Mouse (Mus musculus): ENCODE measurements around the gene Rln1.

Gene Rln1

DNA sequence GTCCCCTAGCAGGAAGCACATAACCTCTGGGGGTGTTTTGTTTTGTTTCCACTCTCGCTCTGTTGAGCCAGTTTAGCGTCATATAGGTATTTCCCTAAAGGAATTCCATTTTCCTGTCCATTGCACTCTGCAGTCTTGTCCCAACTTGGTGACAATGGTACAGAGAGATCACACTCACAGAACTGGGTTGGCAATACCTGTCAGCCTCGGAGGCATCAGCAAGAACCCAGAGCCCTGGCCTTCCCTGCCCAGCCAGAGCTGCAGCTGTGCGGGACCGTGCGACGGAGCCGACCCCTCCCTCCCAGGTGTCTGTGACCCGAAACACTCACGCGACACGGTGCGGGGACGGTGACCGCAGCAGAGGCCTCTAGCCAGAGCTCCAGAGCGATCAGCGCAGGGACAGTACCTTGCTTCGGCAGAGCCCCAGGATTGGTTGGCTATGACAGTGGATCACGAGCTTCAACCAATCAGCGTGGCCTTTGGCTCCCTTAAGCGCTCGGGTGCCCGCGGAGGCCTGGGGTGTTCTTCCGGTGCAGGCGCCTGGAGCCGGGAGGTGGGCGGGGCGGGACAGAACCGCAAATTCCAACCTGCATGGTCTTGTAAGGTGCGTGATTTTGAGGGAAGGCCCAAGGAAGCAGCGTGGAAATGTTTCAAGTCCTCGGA lies 27.1 kb upstream of the Rln1 start:
- peak; percentile 88 for DNase-seq (ENCODE audit: low read depth, low spot score)

DNA sequence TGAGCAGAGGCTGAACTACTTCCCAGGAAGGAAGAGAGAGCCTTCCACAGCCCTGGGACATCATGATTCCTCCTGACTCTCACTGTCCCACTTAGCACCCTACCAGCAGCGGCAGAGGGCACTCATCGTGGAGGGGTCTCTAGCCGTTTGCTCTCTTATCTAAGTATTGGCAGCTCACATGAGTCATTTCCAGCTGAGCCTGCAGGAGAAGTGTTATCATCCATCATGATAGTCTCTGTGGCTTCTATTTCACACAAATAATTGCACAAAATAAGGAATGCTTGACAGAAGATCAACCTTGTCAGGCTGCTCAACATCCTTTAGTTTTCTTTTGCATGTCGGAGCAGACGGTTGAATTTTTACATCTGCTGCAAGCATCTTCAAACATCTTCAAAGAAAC lies 25.8 kb upstream of the Rln1 start:
- DNase-seq (ENCODE audit: low read depth, low spot score): no peak

DNA sequence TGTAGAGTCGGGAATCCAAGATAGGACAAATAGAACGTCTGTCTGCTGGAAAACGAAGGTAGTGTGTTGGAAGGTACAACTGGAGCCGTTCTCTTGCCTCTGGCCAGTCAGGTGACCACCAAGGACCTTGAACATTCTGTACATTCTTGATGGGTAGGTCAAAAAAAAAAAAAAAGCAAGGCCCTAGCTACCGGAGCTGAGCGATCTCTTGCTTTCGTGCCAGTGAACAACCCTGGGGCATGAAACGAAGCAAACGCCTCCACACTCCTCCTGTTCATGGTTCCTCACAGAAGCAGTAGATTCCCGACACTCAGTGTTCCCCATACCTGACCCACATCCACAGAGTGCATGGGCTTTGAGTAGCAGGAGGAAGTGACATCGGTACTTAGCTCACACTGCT lies 21.8 kb upstream of the Rln1 start:
- no peak for DNase-seq (ENCODE audit: low read depth, low spot score)

DNA sequence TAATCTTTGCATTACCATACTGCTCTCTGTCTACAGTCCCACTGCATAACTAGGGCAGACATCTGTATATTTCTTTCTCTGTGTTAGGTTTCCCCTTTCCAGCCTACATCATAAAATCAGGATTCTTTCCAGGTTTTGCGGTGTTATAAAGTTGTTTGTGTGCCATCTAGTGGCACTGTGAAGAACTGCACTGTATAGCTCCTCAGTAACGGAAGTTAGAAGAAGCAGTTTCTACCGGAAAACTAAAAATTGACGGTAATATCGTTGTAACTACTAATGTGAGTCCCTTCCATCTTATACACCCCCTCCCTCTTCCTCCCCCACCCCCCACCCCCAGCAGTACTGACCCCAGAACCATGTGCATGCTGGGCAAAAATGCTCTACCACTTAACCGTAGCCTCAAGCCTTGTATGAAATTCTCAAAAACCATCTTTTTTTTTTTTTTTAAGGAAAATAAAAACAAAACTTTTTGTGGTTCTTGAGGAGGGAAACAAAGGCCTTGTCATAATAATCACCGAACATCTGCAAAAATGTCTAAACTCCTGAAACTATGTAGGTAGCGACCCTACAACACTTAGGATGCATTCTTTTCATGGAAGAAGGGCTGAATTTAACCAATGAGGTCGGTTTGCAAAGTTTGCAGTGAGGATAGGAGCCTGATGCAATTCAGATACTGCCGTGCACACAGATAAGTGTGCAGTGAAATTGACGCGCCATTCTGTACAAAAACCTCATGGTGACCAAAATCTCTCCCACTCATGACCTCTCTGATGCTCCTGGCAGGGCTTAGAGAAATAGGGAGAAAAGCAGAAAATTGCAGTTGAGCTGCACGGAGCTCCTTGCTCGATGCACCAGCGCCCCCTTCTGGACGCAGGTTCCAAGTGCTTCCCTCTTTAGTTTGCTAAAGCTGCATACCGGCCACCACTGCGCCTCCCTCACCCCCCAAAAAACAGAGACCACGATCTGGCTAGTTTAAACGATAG lies 20.7 kb upstream of the Rln1 start:
- DNase-seq (ENCODE audit: low read depth, low spot score): peak; percentile 63

DNA sequence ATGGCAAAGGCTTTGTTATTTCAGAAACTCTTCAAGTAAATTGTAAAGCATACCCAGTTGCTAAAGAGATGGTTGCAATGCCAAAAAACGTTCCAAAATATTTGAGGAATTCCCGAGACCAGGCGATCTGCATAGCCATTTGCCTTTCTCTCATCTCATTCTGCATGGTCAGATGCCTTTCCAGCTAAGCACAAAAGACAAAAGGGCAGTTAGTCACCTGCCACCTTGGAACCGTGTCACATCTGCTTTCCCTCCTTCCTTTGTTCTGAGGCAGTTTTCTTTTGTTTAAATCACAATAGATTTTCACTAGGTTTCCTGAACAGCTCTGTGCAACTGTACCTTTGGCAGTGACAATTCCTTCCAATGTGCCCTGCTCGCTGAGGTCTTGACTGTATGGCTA lies 16.5 kb upstream of the Rln1 start:
- DNase-seq (ENCODE audit: low read depth, low spot score): no peak

DNA sequence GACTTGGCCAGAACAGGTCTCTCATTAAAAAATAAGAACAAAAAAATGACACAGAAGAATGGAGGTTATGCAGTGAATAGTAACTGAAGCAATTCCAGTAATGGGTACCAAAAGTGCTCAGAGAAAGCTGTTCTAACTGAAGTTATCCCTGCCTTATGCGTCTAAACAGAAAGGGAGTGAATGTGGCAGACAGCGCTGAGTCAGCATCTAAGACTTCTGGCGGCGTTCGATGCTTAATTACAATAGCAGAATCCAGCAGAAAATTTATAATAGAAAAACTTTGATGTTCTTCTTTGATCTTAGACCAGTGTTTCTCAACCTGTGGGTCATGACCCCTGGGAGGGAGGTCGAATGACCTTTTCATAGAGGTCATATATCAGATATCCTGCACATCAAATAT lies 11.2 kb upstream of the Rln1 start:
- DNase-seq (ENCODE audit: low read depth, low spot score): no peak

DNA sequence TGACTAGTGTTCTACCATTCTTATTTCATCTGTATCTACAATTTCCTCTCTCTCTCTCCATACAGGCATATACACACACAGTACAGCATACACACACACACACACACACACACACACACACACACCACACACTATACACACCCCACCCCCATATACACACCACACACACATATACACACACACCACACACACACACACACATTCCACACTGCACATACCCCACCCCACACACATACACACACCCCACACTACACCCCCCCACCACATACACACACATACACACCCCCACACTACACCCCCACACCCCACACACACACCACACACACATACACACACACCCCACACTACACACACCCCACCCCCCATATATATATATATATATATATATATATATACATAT lies 10.4 kb upstream of the Rln1 start:
- DNase-seq (ENCODE audit: low read depth, low spot score): no peak

DNA sequence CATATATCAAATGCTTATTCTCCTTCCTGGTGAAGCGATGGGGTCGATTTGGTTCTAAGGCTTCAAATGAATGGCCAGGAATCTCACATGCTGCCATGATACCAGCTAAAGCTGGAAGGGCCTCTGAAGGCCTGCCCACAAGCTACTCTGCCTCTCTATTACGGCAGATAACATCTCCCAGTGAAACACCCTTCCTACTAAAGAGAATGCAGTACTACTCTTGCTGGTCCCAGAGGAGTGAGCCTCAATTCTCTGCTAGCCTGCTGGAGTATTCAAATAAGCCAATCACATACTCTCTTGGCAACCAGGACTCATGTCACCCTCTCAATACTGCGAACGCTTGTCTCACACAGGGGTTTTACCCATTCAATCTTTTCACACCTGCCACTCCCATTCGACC lies 7.8 kb upstream of the Rln1 start:
- no peak for DNase-seq (ENCODE audit: low read depth, low spot score)

DNA sequence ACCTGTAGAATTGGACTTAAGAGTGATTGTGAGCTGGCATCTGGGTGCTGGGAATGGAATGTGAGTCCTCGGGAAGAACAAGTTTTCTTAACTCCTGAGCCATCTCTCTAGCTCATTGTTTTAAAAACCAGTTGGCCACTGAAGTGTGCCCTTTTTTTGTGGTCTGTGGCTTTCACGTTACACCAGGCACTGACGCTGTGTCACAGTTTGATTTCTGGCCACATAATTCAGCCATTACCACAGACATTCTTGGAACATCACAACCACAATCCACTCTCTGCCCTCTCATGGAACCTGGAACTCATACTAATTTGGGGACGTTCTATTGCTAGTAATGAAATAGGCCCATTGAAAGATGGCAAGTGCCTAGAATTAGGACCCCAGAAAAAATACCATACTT lies 6.6 kb upstream of the Rln1 start:
- no peak for DNase-seq (ENCODE audit: low read depth, low spot score)

DNA sequence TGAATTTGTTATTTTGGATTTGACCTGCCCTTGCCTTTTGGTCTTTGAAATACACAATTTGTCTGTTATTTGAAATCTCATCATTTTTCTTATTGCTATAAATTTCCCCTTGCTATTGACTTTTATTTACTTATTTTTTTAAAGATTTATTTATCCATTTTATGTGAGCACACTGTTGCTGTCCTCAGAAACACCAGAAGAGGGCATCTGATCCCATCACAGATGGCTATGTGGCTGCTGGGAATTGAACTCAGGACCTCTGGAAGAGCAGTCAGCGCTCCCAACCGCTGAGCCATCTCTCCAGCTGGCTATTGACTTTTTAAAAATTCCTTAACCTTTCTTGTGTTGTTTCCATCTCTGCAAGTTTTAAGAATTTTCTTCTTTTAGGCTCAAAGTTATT lies 2.2 kb upstream of the Rln1 start:
- no peak for DNase-seq (ENCODE audit: low read depth, low spot score)

DNA sequence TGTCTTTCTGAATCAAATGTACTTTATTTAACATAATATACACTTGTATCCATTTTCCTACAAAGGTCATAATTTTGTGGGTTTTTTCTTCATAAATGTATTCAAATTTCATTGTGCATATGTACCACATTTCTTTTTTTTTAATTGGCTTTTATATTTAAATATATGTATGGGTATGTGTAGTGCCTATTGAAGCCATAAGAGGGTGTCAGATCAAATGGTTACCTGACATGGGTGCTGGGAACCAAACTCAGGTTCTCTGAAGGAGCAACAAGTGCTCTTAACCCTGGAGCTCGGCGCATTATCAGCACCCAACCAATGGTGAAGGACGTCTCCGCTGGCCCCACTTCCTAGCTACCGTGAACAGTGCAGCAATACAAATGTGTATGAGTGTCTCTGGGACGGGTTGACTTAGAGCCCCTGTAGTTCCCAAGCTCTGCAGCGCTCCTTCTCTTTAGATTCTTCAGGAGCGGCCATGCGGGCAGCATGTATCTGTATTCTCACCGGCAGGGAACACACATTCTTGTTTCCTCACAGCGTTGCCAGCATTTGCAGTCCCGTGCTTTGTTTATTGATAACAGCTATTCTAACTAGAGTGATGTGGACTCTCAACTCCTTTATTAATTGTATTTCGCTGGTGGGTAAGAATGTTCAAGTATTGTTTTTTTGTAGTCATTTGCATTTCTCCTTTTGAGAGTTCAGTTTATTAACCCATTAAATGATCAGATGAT lies 7.5 kb downstream of the Rln1 start:
- DNase-seq (ENCODE audit: low read depth, low spot score): no peak

DNA sequence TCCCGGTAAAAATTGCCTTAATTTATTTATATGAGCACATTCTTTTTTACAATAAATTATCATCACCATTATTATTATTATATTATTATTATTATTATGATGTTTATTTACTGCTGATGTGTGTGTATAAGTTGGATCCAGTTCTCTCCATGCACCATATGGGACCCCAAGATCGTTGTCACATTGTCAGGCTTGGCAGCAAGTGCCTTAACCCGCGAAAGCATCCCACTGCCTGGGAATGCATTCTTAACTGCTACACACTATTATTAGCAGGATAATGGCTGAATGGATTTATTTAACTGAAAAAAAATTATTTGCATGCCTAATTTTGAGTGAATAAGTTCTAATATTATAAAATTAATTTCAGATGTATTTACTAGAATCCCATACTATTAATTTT lies 8.1 kb downstream of the Rln1 start:
- DNase-seq (ENCODE audit: low read depth, low spot score): no peak

DNA sequence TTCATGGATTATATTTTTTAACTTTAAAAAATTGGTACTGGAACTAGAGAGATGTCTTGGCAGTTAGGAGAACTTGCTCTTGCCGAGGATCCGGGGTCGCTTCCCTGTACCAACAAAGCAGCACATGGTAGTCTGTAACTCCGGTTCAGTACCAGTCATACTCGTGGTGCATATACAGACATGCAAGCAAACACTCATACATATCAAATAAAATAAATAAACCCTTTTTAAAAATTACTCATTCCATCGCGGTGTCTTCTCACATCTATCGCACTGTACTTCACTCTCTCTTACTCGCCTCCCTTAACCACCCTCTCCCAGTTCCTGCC lies 8.7 kb downstream of the Rln1 start:
- no peak for DNase-seq (ENCODE audit: low read depth, low spot score)

DNA sequence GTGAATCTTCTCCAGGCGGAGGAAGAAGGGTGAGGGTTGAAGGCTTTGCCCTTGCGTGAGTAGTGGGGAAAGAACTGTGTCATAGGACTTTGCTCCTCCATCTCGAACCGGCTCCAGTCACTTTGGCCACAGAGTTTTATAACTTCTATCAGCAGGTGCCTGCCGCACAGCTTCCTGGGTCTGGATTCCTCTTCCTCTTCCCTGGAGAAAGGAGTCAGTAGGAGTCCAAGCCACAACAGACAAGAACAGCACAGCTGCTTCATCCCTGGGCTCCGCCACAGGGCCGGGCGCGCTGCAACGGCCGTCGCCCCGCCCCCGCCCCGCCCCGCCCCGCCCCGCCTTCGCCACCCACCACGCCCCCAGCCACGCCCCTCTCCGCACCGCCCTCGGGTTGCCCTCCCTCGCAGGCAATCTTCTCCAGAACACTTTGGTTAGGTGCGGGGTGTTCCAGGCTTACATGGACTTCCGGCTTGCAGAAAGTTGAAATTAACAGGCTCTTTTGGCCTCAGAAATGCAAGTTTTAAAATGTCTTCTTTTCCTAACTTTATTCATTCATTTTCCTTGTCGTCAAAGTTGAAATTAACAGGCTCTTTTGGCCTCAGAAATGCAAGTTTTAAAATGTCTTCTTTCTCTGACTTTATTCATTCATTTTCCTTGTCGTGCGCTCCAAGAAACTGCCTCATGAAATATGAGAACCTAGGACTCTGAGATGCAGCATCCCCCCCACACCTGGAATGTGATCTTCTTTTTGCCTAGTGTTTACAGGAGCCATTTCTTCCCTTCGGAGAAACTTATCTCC lies 9.2 kb downstream of the Rln1 start, which contains the start of gene Insl6:
Gene Insl6, minus strand, starts transcription at position 304 of the 799 bp plus-strand sequence.
- no peak for DNase-seq (ENCODE audit: low read depth, low spot score)

DNA sequence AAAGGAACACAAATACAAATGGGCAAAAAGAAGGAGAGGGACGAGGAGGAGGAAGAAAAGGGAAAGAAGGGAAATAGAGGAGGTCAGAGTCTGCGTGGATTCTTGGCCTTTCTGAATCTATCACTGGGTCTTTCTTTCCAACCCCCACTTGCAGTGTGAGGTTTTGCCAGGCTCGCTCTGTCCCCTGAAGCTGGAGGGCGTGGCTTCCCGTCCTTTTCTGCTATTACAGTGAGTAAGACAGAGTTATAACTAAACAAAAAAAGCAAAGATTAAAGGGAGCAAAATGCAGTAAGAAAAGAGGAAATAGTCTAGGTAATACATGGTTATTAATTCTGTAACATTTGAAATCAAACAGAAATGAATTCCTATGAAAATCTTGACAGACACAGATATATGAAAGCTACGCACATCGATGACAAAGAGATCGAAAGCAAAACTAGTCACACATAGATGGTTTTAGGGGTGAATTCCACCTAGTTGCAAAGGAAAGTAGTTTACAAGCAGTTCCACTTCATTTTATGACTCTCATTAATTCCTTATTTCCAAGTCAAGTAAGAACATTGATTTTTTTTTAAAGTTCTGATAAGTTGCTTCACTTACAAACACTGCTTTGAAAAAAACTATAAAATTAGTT lies 10.9 kb downstream of the Rln1 start:
- DNase-seq (ENCODE audit: low read depth, low spot score): no peak

DNA sequence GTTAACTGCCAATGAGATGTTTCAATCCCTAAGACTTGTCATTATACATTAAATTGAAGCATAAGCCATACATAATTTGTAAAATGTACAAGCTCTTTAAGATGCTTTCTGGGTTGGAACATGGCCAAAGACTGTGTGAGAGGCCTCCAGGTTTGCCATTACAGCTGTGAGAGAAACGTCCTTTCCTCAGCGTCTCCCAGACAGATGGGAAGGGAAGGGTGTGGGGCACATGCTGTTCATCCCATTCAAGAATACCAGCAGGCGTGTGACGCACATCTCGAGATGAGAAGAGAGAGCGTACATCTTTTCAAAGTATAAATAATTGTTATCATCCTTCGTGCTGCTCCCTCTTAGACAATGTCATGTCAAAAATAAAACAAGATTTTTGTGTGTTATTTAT lies 21.8 kb downstream of the Rln1 start:
- no peak for DNase-seq (ENCODE audit: low read depth, low spot score)

DNA sequence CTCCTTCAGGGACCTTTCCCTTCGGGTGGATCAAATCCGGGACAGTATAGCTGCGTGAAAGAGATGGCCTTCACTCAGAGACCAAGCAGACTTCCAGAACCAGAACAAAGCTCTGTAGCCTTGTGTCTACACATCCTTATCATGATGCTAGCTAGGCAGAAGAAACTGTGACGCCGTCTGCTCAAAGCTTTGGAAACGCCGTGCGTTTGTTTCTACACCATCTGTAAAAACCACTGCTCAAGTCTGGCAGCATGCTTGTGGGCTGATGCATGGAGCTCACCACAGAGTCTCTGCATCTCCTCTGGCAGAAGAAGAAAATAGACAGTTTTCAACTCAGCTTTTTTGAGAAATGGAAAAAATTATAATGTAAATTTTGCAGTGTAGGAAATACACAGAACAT lies 22.7 kb downstream of the Rln1 start:
- no peak for DNase-seq (ENCODE audit: low read depth, low spot score)

DNA sequence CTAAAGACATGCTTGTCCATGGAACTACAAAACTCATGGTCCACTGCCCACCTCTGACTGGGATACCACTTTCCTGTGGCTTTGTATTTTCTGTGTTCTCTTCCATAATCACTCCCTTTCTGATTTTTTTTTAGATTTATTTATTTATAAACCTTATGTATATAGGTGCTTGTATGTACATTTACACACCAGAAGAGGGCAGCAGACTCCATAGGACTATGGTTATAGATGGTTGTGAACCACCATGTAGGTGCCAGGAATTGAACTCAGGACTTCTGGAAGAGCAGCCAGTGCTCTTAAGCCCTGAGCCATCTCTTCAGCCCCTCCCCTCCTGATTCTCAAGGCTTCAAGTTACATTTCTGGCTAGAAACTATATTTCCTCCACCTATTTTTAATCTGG lies 25.6 kb downstream of the Rln1 start:
- no peak for DNase-seq (ENCODE audit: low read depth, low spot score)

DNA sequence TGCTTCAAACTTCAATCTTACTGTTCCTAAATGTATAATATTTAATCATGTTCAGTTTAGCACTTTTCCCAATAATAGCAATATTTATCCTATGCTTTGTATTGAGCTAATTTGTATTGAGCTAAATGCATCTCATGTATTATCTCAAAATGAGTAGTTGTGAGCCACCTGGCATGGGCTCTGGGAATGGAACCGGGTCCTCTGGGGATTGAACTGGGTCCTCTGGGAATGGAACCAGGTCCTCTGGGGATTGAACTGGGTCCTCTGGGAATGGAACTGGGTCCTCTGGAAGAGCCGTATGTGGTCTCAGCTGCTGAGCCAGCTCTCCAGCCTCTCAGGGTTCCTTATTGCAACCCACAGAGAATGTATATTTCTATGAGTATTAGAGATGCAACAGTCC lies 32.4 kb downstream of the Rln1 start:
- no peak for DNase-seq (ENCODE audit: low read depth, low spot score)

DNA sequence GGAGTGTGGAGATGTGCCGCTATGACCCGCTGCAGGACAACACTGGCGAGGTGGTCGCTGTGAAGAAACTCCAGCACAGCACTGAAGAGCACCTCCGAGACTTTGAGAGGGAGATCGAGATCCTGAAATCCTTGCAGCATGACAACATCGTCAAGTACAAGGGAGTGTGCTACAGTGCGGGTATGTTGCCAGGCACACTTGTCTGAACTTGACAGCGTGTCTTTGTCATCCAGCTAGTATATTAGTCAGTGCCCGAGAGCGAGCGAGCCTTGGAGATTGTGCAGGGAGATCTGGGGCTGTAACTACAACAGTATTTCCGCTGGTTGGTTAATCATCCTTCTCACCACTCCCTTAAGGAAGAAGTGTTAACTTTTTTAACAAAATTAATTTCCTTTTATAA lies 33.6 kb downstream of the Rln1 start:
- no peak for DNase-seq (ENCODE audit: low read depth, low spot score)

DNA sequence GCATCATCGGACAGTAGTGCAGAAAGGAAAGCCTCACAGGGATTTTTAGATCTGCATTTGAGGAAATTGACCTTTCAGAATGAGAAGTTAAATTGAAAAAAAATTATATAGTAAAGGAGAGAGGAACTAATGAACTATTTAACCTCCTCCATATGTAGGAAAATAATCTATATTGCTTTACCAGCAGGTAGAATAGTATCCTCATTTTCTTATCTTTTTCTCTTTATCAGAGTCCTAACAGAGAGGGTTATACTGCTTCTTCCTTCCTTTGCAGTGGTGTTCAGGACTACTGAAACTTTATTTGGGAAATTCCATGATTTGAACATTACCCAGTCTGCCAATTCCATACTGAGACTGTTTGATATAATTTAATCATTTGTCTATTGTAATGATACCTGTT lies 37.1 kb downstream of the Rln1 start:
- no peak for DNase-seq (ENCODE audit: low read depth, low spot score)

All from retina, adult 2 months (tissue).